Mouse (Mus musculus): ENCODE results near the gene 9530068E07Rik.
"Not testable (repeated sequence)": the region's sequence is repeated elsewhere in the genome, so short reads cannot be mapped to it uniquely, and the experiment has no call there.

The 9530068E07Rik gene

DNA sequence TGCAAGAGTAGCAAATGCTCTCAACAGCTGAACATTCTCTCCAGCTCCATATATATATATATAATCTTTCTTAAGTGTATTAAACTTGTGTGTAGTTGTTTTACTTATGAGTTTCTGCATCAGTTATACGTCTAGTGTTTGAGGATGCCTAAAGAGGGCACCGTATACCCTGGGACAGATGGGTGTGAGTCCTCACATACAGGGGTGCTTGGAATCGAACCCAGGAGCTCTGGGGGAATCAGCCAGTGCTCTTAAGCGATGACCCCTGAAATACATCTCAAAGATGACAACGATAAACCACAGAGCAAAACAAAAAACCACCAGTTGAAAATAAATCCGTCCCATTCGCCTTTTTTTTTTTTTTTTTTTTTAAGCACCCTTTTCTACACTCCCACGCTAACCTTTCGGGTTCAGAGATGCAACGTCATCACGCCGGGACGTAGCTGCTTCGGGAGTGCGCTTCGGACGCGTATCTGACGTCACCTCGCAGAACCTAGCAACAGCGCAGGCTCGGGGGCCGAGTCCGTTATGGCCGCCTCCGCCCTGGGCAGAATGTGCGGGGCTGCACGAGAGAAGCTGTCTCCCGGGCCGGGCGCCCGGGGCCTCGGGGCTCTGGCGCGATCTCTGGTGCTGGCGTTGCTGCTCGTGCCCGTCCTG, at the start of gene 9530068E07Rik:
TSS of gene 9530068E07Rik (plus strand) at position 489 of the 657 bp plus-strand sequence.
- DNase-seq (ENCODE audit: low spot score in 2 of 2), result peak; percentile 89 to 92

- no peak for DNase-seq (ENCODE audit: low spot score in 2 of 2)
These were observed 49.6 kb upstream of the 9530068E07Rik start for GRCm38 (mm10) chr11:52346635-52347005.

DNA sequence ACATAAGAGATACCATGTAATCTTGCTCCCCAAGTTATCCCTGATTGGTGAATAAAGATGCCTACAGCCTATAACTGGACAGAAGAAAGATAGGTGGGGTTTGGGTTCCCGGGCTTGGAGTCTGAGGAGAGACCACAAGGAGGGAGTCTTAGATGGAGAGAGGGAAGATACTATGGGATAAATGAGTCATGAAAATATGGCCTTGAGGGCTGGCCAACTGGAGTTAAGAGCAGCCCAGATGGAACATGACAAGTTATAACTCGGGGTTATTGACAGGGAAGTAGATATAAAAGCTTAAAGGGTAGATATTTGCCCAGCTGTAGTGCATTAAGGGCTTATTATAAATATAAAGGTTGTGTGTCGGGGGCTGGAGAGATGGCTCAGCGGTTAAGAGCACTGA, 48.1 kb upstream of the 9530068E07Rik start:
- DNase-seq (ENCODE audit: low spot score in 2 of 2), result no peak

GRCm38 (mm10) chr11:52348724-52349123, 47.5 kb upstream of the 9530068E07Rik start:
- no peak for DNase-seq (ENCODE audit: low spot score in 2 of 2)

- DNase-seq (ENCODE audit: low spot score in 2 of 2), result peak; percentile 48 to 54
These were observed 45.3 kb upstream of the 9530068E07Rik start for GRCm38 (mm10) chr11:52350924-52351323.

- DNase-seq (ENCODE audit: low spot score in 2 of 2), result no peak
These were observed 44.0 kb upstream of the 9530068E07Rik start for GRCm38 (mm10) chr11:52352271-52352670.

- DNase-seq (ENCODE audit: low spot score in 2 of 2), result no peak
These were observed 41.6 kb upstream of the 9530068E07Rik start for GRCm38 (mm10) chr11:52354644-52355043.

DNA sequence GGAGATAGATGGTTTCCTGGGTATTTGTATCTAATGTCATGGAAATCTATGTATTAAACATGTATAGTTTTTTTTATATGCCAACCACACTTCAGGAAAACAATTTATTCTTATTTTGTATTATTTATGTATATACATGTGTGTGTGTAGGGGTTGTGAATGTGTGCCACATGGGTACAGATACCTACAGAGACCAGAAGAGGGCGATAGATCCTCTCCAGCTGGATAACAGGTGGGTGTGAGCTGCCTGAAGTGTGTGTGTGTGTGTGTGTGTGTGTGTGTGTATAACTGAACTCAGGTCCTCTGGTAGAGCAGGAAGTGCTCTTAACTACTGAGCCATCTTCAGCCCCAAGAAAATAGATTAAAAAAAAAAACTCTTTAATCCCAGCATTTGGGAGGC, 40.6 kb upstream of the 9530068E07Rik start:
- no peak for DNase-seq (ENCODE audit: low spot score in 2 of 2)

GRCm38 (mm10) chr11:52357091-52357490, 39.1 kb upstream of the 9530068E07Rik start:
- DNase-seq (ENCODE audit: low spot score in 2 of 2), result not testable (repeated sequence)

- DNase-seq (ENCODE audit: low spot score in 2 of 2), result peak; percentile 56 to 68
These were observed 37.7 kb upstream of the 9530068E07Rik start for GRCm38 (mm10) chr11:52358520-52358919.

- DNase-seq (ENCODE audit: low spot score in 2 of 2), result peak in 1 of 2 experiments; percentile 70
These were observed 36.4 kb upstream of the 9530068E07Rik start for GRCm38 (mm10) chr11:52359686-52360470.

- peak; percentile 92 for DNase-seq (ENCODE audit: low spot score in 2 of 2)
These were observed 35.6 kb upstream of the 9530068E07Rik start, which contains the start of gene Vdac1 for GRCm38 (mm10) chr11:52360471-52361277. Vdac1 (plus strand) TSS chr11:52360860.

- peak; percentile 50 to 54 for DNase-seq (ENCODE audit: low spot score in 2 of 2)
These were observed 34.8 kb upstream of the 9530068E07Rik start for GRCm38 (mm10) chr11:52361287-52361921.

DNA sequence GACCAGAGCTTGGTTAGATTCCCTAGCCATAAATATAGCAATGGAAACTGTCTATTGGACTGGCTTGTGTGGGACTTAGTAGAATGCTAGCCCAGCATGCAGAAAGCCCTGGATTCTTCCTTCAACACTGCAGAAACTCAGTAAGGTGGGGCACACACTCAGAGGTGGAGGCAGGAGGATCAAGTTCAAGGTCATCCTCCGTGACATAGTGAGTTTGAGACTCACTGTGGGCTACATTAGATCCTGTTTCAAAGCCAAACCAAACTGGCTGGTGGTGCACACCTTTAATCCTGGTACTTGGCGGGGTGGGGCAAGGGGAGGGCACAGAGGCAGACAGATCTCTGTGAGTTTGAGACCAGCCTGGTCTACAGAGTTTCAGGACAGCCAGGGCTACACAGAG, 31.9 kb upstream of the 9530068E07Rik start:
- no peak for DNase-seq (ENCODE audit: low spot score in 2 of 2)

- peak; percentile 78 to 83 for DNase-seq (ENCODE audit: low spot score in 2 of 2)
These were observed 31.1 kb upstream of the 9530068E07Rik start for GRCm38 (mm10) chr11:52365143-52365542.

DNA sequence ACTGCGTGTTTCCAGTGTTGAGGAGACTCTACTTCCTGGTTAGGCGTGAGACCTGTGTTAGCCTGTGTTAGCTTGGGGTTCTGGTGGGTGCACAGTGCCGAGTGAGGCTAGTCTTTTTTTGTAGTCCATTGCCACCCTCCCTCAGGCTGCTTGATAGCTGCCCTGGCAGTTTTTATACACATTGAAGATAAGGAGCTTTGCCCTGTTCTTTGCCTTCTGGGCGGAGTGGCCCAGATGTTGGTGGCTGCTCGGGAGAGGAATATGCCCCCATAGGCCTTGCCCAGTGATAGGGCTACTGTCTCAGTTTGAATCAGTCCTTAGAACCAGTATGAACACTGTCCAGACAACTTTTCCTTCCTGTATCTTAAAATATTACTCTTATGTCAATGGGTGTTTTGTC, 29.9 kb upstream of the 9530068E07Rik start:
- no peak for DNase-seq (ENCODE audit: low spot score in 2 of 2)

GRCm38 (mm10) chr11:52368176-52368985, 27.8 kb upstream of the 9530068E07Rik start:
- DNase-seq (ENCODE audit: low spot score in 2 of 2), result no peak

DNA sequence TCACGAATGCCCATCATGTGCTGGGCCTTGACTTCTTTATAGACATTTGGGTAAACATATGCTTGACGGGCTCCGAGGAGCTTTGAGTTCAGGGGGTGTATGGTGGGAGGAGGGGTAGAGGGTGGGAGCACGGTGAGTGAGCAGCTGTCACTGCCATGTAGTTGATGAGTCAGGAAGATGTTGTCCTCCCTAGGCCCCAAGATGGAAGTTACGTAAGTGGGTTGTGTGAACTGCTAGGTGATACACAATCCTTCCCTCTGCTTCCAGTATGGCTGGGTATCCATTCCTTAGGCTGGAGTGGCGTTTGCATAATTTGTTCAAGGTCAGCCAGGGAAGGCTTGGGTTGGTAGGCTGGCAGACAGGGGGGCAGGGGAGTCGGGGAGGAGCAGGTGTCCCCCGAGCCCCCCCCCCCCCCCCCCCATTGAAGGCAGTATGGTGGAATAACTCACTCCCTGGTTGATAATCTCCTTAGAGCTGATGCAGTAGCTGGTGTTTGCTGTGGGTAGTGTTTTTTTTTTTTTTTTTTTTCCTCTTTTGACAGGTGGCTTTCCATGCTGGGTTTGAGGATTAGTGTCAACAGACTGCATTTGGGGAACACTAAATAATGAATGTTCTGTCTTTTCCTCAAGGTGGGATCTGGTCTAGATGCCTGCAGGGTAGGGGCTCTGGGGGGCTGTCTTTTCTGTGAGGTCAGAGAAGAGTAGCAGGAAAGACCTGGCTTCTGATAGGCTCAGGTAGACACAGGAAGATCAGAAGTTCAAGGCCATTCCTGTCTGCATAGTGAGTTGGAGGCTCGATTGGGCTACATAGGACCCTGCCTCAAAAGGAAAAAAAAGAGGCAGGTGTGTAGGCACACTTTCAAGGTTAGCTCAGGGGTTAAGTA, 26.7 kb upstream of the 9530068E07Rik start:
- DNase-seq (ENCODE audit: low spot score in 2 of 2), result no peak

DNA sequence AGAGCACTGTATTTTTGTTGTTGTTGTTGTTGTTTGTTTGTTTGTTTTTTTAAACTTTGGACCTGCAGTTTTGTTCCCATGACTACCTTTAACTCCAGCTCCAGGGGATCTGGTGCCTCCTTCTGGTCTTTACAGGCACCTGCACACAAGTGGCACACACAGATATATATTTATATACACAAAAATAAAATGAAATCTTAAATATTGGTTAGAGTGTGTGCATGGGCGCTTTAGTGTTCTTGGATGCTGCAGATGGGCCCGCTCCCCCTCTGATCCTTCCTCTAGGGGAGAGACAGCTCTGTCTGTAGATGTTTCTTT, 26.1 kb upstream of the 9530068E07Rik start:
- no peak for DNase-seq (ENCODE audit: low spot score in 2 of 2)

- peak; percentile 36 to 65 for DNase-seq (ENCODE audit: low spot score in 2 of 2)
These were observed 25.7 kb upstream of the 9530068E07Rik start for GRCm38 (mm10) chr11:52370538-52370937.

Measured in heart, adult 9 months (tissue).